Mouse (Mus musculus) CD4-positive helper T cell, adult 2 months (primary cell): ENCODE data around the gene Gm17334.
A peak's percentile ranks its signal among the peaks of the same experiment; 100 is the strongest.

Source experiments
- DNase-seq: peaks from one replicate; pipeline ENCODE4 v3.0.0-alpha.2; 2012; ENCODE audit warnings: low read depth, missing footprints, low spot score

The Gm17334 gene

GRCm38 (mm10) chr11:53797386-53797920 is 24.5 kb upstream of the Gm17334 start:
- DNase-seq, result no peak

DNA sequence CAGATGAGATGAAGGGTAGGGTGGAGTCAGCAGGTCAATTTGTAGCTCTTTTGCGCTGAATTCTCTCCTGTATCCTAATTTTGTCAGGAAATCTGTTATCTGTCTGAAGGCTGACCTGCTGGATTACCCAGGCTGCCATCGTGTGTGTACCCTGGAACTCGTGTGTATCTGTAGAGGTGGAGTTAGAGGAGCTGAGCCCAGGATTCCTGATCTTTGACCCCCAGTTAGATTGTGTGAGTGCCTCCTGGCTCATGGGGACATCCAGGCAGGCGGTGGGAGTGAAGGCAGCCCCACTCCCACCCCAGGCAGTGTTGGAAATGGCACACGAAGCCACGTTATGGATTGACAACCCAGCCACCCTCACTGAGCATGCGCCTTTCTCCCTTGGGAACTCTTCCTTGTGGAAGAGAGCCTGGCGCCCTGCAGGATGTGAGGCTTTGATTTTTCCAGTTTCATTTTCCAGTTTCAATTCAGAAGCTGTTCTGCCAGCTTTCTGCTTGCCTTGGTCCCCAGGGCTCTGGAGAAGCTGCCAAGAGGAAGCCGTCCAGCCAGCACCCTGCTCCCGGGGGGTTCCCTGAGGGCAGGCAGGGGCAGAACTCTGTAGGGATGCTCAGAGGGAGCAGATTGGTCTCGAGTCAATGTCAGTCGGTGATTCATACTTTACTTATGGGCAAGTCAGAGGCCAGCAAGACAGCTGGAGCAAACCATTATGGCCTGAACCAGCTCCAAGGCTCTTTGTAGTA is 23.6 kb upstream of the Gm17334 start:
- no peak for DNase-seq

GRCm38 (mm10) chr11:53795813-53796212 is 22.8 kb upstream of the Gm17334 start:
- DNase-seq, result no peak

DNA sequence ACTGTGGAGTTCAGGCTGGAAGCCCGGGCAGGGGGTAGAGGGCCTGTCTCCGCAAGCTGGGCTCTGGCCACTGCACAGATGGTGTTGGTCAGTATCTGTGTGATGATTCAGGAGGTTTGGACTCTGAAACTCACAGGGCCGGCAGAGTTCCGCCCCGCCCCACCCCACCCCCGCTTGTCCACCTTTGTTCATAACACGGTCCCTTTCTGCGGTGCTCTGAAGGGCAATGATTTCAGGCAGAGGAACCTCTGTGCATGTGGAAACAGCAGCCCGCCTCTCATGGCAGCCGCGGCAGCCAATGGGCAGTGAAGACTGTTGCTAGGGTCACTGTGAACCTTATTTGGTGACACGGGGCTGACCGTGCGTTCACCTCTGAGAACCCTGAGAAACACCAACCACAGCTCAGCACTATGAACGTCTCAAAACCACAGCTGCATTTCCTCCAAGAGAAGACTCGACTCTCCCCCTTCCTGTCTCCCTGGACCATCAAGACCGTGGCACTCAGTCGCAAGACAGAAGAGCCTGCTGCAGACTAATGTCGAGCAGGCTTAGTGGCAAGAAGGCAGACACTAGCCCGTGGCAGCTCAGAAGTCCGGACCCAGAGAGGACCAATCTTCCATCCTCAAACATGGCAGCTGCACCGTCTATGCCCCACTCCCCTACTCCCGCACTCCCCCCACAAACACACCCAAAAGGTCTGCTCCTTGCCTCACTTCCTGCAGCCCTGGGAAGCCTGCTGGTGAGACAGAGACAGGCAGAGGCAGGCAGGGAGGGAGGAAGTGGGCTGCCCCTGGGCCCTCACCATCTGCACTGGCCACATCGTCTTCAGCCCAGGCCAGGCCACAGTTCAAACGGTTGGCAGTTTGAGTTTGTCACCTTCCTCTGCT is 21.9 kb upstream of the Gm17334 start:
- DNase-seq, result peak; percentile 87

DNA sequence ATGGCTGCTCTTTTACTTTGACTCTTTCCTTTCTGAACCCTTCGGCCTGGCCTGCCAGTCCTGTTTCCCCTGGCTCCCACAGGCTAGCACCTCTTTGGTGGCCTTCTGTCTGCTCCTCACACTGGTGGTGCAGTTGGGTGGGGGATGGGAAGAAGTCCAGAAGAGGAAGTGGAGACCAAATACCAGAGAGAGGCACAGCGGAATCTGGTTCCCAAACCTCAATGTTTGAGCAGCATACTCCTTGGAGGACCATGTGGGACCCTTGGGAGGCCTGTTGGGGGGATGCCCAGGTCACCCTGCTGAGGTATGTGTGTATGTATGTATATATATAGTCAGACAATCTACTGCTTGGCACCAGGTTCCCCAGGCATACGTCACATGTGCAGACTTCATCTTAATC is 21.0 kb upstream of the Gm17334 start:
- DNase-seq, result no peak

- no peak for DNase-seq
Measured at GRCm38 (mm10) chr11:53792986-53793385, 20.0 kb upstream of the Gm17334 start.

DNA sequence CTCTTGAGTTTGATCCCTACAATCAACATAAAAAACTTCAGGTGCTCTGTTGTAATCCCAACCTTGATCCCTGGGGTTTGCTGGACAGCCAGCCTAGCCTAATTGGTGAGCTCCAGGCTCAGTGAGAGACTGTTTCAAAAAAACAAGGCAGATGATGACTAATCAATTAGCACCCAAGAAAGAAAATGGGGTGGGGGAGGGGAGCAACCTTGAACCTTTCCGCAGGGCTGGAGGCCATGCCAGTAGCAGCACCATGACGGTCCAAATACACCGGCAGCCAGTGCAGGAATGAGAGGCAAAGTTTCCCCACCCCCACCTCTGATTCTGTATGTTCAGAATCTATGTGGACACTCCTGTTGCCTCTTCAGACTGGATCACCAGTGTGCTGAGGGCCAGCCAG is 16.3 kb upstream of the Gm17334 start:
- no peak for DNase-seq

GRCm38 (mm10) chr11:53788196-53788595 is 15.2 kb upstream of the Gm17334 start:
- DNase-seq, result no peak

- peak; percentile 50 for DNase-seq
Measured at GRCm38 (mm10) chr11:53786058-53787031, 13.4 kb upstream of the Gm17334 start.

GRCm38 (mm10) chr11:53785311-53785936 is 12.4 kb upstream of the Gm17334 start:
- DNase-seq, result peak; percentile 69

GRCm38 (mm10) chr11:53783288-53783687 is 10.3 kb upstream of the Gm17334 start:
- no peak for DNase-seq

DNA sequence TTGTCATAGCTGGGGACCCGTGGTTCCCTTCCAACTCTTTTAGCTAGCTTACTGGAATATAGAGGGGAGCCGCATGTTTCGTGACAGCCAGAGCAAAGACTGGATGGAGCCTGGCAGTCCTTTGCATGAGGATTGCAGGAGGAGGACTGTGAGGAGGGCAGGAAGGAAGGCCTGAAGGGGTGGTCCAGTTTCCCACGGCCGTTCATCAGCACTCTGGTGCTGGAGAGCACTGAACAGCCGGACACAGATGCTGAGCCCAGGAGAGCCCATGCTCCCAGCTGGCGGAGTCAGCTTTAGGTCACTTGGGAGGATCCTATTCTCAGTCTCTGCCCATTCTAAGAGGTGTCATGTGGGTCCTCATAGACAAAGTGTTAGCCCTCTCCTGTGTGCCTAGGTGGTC is 9.0 kb upstream of the Gm17334 start:
- DNase-seq, result no peak

DNA sequence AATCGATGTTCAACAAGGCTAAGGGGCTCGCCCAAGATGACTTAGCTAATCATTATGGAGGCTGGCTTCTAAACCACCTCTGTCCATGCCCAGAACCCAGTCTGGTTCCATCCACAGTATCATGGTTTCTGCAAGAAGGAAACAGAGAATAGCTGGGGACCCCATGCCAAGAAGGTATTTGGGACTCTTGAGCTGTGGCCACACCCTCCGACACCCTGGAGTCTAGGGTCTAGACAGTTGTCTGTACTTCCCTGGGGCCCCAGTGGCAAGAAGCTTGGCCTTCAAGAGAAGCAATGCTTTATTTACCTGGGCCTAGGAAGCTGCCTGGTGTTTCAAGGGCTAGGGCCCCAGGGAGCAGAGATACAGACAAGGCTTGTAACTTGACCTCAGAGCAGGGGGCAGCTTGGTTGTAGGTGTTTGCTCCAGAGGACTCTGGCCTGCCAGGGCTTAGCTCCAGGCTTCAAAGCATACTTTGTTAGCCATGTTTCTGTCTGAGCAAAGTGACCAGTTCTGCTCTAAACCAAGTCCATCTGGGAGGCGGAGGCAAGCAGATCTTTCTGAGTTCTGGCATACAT is 8.3 kb upstream of the Gm17334 start:
- no peak for DNase-seq

DNA sequence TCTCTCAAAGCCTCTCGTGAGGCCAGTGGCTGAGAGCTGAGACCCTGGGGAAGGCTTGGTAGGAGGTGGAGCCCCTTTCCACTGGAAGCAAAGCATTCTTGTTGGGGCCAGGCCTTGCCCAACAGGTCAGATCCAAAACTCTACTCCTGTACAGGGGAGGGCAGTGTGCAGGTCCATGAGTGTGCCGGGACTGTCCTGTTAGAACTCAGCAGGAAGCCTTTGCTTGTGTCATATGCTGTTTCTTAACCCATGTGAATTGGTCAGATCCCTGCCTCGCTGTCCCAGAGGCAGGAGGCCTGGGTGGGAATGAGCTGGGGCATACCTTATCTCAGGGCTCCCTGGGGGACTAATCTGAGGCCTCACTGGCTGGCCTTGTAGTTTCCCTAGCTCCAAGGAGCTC is 7.3 kb upstream of the Gm17334 start:
- no peak for DNase-seq

- no peak for DNase-seq
Measured at GRCm38 (mm10) chr11:53779808-53780207, 6.8 kb upstream of the Gm17334 start.

DNA sequence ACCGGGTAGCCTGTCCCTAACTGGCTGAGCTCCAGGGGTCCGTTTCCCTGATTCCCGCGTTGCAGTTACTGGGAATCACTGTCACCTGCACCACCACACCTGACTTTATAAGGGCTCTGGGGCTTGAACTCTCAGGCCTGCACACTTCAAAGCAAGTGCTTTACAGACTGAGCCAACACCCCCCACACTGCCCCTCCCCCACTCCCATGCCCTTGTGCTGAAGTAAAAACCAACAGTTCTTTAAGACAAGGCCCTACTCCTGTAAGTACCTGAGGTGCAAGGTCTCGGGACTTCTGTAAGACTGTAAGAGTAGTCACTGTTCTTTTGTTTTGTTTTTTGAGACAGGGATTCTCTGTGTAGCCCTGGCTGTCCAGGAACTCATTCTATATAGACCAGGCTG is 5.5 kb upstream of the Gm17334 start:
- DNase-seq, result peak; percentile 55

DNA sequence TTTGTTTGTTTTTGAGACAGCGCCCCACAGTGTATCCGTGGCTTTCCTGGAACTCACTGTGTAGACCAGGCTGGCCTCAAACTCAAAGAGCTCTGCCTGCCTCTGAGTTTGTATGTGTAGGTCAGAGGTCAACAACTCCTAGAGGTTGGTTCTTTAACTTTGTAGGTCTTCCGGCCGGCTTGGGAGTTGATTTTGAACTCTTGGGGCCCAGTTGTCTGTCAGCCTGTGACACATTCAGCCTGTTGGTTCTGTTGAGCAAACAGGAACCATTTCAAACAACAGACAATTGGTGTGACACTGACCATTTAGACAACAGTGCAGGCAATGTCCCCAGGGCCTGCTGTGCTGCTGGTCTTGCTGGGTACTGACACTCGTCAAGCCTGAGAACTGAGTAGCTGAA is 4.7 kb upstream of the Gm17334 start:
- no peak for DNase-seq

- DNase-seq, result peak; percentile 56
Measured at GRCm38 (mm10) chr11:53774659-53775255, 1.8 kb upstream of the Gm17334 start.

DNA sequence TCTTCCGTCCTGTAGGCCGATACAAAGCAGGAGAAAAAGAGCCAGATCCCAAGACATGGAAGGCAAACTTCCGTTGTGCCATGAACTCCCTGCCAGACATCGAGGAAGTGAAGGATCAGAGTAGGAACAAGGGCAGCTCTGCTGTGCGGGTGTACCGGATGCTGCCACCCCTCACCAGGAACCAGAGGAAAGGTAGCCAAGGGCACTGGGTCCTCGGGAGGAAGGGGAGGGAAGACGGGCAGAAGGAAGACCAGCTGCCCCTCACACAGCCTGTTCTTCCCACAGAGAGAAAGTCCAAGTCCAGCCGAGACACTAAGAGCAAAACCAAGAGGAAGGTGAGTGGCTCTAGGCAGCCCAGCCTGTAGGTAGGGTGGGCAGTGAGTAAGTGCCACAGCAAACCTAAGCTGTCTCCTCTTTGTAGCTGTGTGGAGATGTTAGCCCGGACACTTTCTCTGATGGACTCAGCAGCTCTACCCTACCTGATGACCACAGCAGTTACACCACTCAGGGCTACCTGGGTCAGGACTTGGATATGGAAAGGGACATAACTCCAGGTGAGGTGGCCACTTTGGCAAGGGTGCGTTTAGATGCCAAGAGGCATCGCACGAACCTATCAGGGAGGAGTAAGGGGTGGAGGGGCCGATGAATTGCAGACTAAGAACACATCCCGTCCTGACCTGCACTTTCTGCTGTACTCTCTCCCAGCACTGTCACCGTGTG is 814 bp upstream of the Gm17334 start:
- no peak for DNase-seq

- no peak for DNase-seq
Measured at GRCm38 (mm10) chr11:53772536-53772935, 451 bp downstream of the Gm17334 start.
